Mouse (Mus musculus): ENCODE data around the gene Lig4. TPM values are rescaled to one million over a fixed set of nuclear protein-coding genes. Genes with fewer than 3 reads are reported as not detected.
A peak's percentile ranks its signal among the peaks of the same experiment; 100 is the strongest.

The Lig4 gene
- 2.0 TPM for polyA plus RNA-seq (2012; fragmentation: generic; extraction: Trizol)
- long read RNA-seq, experiment 1, full-length matches to known transcripts, result 1 of 1 reads
- long read RNA-seq, experiment 1, partial matches to known transcripts, result 0 of 1 reads
- long read RNA-seq, experiment 1, other reads (novel, unspliced or antisense), result 0 of 1 reads
- long read RNA-seq, experiment 2, full-length matches to known transcripts, result 25 of 30 reads
- long read RNA-seq, experiment 2, partial matches to known transcripts, result 0 of 30 reads
- long read RNA-seq, experiment 2, other reads (novel, unspliced or antisense), result 5 of 30 reads

DNA sequence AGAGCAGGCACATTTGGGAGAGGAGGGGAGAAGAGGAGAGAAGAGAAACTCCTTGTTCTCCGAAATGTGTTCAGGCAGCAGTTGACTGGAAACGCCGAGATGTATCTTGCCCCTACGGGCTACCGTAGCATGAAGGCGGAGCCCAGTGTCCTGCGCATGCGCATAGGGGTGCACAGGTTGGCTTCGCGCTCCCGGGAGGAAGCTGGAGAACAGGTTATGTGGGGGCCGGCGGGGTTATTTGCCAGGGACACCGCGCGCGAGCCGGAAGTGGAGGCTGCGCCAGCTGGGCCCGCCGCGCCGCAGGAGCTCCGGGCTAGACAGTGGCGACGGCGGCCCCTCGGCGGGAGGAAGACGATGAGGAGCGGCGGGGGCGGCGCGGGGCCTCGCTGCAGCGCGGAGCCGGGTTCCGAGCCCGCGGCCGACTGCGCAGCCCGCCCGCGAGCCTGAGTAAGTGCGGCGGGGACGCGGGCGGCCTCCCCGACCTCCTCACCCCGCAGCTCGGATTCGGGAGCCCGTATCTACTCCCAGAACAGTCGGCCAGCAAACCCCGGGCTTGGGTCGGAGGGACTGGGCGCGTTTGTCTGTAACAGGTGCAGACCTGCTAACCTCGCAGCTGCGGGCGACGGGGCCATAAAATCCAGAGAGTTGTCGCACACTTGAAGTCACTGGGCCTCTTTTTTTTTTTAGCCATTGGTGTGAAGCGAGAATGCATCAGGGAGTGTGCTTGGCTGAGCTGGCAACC is at the start of gene Lig4, which contains the start of gene Abhd13:
TSS of gene Lig4 (minus strand) at position 114 of the 742 bp plus-strand sequence.
TSS of gene Abhd13 (plus strand) at position 135 of the 742 bp plus-strand sequence.
- H3K79me2 ChIP-seq (ENCODE audit: control insufficient read depth, insufficient read depth), result peaks cover 66% of the 10 kb centered on the region
- peak within 1 kb of the TSS; percentile 87 for H3K4me3 ChIP-seq (ENCODE audit: insufficient read depth, poor library complexity, severe bottlenecking)
- peaks cover 53% of the 10 kb centered on the region for H3K79me3 ChIP-seq (ENCODE audit: low read depth)
- H3K36me3 ChIP-seq (ENCODE audit: control insufficient read depth, insufficient read depth), result peaks cover 7% of the 10 kb centered on the region
- H3K27me3 ChIP-seq (ENCODE audit: control insufficient read depth, insufficient read depth, insufficient read length), result no peaks in the 10 kb centered on the region
- peak within 1 kb of the TSS; percentile 88 for H3ac ChIP-seq (ENCODE audit: control insufficient read depth, insufficient read length, low read depth)
- TF ChIP-seq MAX (IDR thresholded peaks at IDR 0.05), result peak; percentile 25
- TF ChIP-seq CTCF (IDR thresholded peaks at IDR 0.05; ENCODE audit: control insufficient read depth, insufficient read depth, insufficient read length), result no peak

DNA sequence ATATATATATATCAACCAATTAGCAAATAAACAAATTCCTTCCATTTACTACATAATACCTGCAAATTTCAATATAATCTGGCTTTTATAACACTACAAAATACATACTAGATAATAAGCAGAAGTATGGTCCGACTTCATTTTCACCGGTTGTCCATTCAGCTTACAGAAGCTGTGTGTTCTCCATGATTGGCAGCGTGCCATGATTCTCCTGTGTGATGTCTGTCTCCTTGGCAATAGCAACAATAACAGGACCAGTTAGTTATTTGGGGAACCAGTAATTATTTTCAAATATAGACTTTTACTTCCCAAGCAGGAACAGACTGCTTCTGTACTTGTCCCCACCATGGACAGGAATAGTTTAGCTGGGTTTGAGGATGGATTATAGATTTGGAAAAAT is 39.7 kb upstream of the Lig4 start:
- no peak overlapping the region for H3K4me3 ChIP-seq (ENCODE audit: insufficient read depth, poor library complexity, severe bottlenecking)
- H3K27me3 ChIP-seq (ENCODE audit: control insufficient read depth, insufficient read depth, insufficient read length), result no peaks in the 10 kb centered on the region
- no peaks in the 10 kb centered on the region for H3K79me3 ChIP-seq (ENCODE audit: low read depth)
- no peak overlapping the region for H3ac ChIP-seq (ENCODE audit: control insufficient read depth, insufficient read length, low read depth)
- TF ChIP-seq CTCF (IDR thresholded peaks at IDR 0.05; ENCODE audit: control insufficient read depth, insufficient read depth, insufficient read length), result no peak
- no peak for TF ChIP-seq CEBPB (IDR thresholded peaks at IDR 0.05; ENCODE audit: low read depth)
- no peak for TF ChIP-seq MYOG (IDR thresholded peaks at IDR 0.05; ENCODE audit: control insufficient read depth, extremely low read depth, insufficient read length)
- no peak for TF ChIP-seq MAX (IDR thresholded peaks at IDR 0.05)
- TF ChIP-seq FOSL1 (IDR thresholded peaks at IDR 0.05; ENCODE audit: insufficient read depth, low read length, poor library complexity, severe bottlenecking), result no peak
- TF ChIP-seq USF1 (IDR thresholded peaks at IDR 0.05; ENCODE audit: low read depth), result no peak
- TF ChIP-seq MYOD1 (IDR thresholded peaks at IDR 0.05; ENCODE audit: control insufficient read depth, insufficient read length, low read depth), result no peak
- H3K79me2 ChIP-seq (ENCODE audit: control insufficient read depth, insufficient read depth), result no peaks in the 10 kb centered on the region
- H3K36me3 ChIP-seq (ENCODE audit: control insufficient read depth, insufficient read depth), result no peaks in the 10 kb centered on the region

DNA sequence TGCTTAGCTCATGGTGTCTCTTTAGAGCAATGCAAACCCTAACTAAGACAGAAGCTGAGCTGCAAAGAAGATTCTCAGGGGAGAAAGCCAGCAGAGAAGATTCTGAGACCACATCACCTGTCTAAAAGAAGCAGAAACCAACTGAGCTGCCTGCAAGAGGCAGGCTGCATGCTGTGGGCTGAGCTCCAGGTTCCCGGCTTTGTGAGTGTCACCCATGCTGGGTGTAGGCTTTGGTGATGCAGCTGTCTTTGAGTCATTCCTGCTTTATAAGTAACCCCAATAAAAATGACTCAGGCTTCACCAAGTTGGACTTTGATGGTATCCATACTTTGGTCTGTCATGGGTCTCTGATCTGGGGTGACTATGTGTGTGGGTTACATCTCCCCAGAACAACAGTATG is 38.8 kb upstream of the Lig4 start:
- Histone ChIP-seq H3K4me3 (ENCODE audit: insufficient read depth, poor library complexity, severe bottlenecking) (no peak overlapping the region), H3K27me3 (ENCODE audit: control insufficient read depth, insufficient read depth, insufficient read length) (no peaks in the 10 kb centered on the region), H3ac (ENCODE audit: control insufficient read depth, insufficient read length, low read depth) (no peak overlapping the region), H3K79me3 (ENCODE audit: low read depth) (no peaks in the 10 kb centered on the region), H3K79me2 (ENCODE audit: control insufficient read depth, insufficient read depth) (no peaks in the 10 kb centered on the region), H3K36me3 (ENCODE audit: control insufficient read depth, insufficient read depth) (no peaks in the 10 kb centered on the region)
- TF ChIP-seq MYOD1 (IDR thresholded peaks at IDR 0.05; ENCODE audit: control insufficient read depth, insufficient read length, low read depth) (peak; percentile 83), USF1 (IDR thresholded peaks at IDR 0.05; ENCODE audit: low read depth) (no peak), MYOG (IDR thresholded peaks at IDR 0.05; ENCODE audit: control insufficient read depth, extremely low read depth, insufficient read length) (no peak), FOSL1 (IDR thresholded peaks at IDR 0.05; ENCODE audit: insufficient read depth, low read length, poor library complexity, severe bottlenecking) (no peak), CTCF (IDR thresholded peaks at IDR 0.05; ENCODE audit: control insufficient read depth, insufficient read depth, insufficient read length) (no peak), CEBPB (IDR thresholded peaks at IDR 0.05; ENCODE audit: low read depth) (no peak), MAX (IDR thresholded peaks at IDR 0.05) (no peak)

DNA sequence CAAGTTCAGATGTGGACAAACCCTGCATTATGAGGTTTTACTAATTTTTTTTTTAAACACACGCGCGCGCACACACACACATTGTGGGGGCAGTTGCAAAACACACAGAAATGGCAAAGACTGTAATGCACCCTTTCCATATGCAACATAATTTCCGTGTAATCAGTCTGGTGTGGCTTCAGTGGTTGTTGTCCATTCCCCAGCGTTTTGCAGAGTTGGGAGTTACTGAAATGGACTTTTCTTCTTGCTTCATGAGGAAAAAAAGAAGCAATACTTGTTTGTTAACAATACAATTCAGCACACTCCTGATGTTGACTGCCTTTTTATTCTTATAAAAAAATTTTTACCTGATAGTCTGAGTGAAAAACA is 30.2 kb upstream of the Lig4 start:
- TF ChIP-seq CTCF (IDR thresholded peaks at IDR 0.05; ENCODE audit: control insufficient read depth, insufficient read depth, insufficient read length) (no peak), FOSL1 (IDR thresholded peaks at IDR 0.05; ENCODE audit: insufficient read depth, low read length, poor library complexity, severe bottlenecking) (no peak)

DNA sequence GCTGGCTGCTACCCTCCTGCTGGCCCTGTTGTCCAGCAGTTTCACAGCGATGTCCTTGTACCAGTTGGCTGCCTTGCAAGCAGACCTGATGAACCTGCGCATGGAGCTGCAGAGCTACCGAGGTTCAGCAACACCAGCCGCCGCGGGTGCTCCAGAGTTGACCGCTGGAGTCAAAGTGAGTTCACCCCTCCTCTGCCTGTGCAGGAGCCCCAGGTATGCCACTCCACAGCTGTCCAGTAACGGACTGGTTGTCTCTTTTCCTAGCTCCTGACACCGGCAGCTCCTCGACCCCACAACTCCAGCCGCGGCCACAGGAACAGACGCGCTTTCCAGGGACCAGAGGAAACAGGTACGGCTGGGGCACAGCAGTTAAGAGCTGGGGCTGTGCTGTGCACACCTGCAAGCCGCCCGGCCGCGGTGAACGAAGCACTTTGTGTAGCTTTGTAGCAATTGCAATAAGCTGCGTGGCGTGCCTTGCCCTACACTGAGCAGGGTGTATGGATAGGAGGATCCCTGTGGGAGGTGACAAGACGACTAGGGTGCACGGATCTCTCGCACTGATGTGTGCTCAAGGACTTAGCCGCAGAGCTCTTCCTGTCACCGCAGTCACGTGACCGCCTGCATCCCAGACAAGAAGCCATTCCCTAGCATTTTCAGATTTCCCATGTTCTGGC is 29.6 kb upstream of the Lig4 start:
- Histone ChIP-seq H3K4me3 (ENCODE audit: insufficient read depth, poor library complexity, severe bottlenecking) (no peak overlapping the region), H3K79me3 (ENCODE audit: low read depth) (no peaks in the 10 kb centered on the region), H3K27me3 (ENCODE audit: control insufficient read depth, insufficient read depth, insufficient read length) (no peaks in the 10 kb centered on the region), H3K79me2 (ENCODE audit: control insufficient read depth, insufficient read depth) (no peaks in the 10 kb centered on the region), H3K36me3 (ENCODE audit: control insufficient read depth, insufficient read depth) (no peaks in the 10 kb centered on the region), H3ac (ENCODE audit: control insufficient read depth, insufficient read length, low read depth) (no peak overlapping the region)
- TF ChIP-seq USF1 (IDR thresholded peaks at IDR 0.05; ENCODE audit: low read depth) (peak; percentile 48), MYOD1 (IDR thresholded peaks at IDR 0.05; ENCODE audit: control insufficient read depth, insufficient read length, low read depth) (no peak)

More for the DNA sequence above, 30.2 kb upstream of the Lig4 start:
- Histone ChIP-seq H3ac (ENCODE audit: control insufficient read depth, insufficient read length, low read depth) (no peak overlapping the region), H3K4me3 (ENCODE audit: insufficient read depth, poor library complexity, severe bottlenecking) (no peak overlapping the region), H3K27me3 (ENCODE audit: control insufficient read depth, insufficient read depth, insufficient read length) (no peaks in the 10 kb centered on the region), H3K36me3 (ENCODE audit: control insufficient read depth, insufficient read depth) (no peaks in the 10 kb centered on the region), H3K79me2 (ENCODE audit: control insufficient read depth, insufficient read depth) (no peaks in the 10 kb centered on the region), H3K79me3 (ENCODE audit: low read depth) (no peaks in the 10 kb centered on the region)
